Mouse (Mus musculus): ENCODE measurements around the gene Abcc4.

- TF ChIP-seq CTCF (IDR thresholded peaks at IDR 0.05; ENCODE audit: low read depth, low read length), result no peak
- TF ChIP-seq GATA1 (IDR thresholded peaks at IDR 0.05; ENCODE audit: borderline replicate concordance, low read length), result no peak
- no peak for TF ChIP-seq GATA2 (IDR thresholded peaks at IDR 0.05; ENCODE audit: borderline replicate concordance, low read depth, low read length)
- no peak for TF ChIP-seq POLR2AphosphoS5 (IDR thresholded peaks at IDR 0.05; ENCODE audit: insufficient replicate concordance, low read depth, low read length)
Observed at GRCm38 (mm10) chr14:118594463-118594862, 111.6 kb downstream of the Abcc4 start.
